Mouse (Mus musculus): Measurements from ENCODE around the gene Olfr190. TPM values are rescaled to one million over a fixed set of nuclear protein-coding genes. Genes with fewer than 3 reads are reported as not detected.
"Not testable (repeated sequence)": the region's sequence is repeated elsewhere in the genome, so short reads cannot be mapped to it uniquely, and the experiment has no call there.

The Olfr190 gene
- not detected in 2 replicates for polyA plus RNA-seq (2015; fragmentation: Nextera tagmentation; extraction: Ambion mirVana)

DNA sequence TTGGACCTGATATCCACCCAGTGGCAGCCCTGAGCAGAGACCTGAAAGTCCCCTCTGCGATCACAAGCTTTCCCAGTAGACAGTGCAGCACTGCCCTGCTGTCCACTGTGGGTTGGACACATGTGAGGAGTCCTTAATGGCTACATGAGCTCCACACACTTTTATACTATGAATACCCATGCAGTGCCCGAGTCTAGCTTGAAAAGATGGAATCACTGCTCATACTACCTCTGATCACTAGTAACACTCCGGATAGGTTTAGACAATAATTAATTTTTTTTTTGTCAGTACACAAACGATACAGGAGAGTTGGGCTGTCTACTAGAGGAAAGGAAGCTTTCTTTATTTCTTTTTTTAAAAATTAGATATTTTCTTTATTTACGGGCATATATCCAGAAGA lies at the start of gene Olfr190:
Gene Olfr190, minus strand, starts transcription at position 101 of the 400 bp plus-strand sequence.
- Histone ChIP-seq H3K4me2 (ENCODE audit: low read length) (no peak within 1 kb of the TSS), H3K9ac (replicated peaks; ENCODE audit: low read depth, low read length) (no peak within 1 kb of the TSS), H3K27ac (ENCODE audit: low read length) (no peak within 1 kb of the TSS), H3K36me3 (ENCODE audit: control insufficient read depth, insufficient read depth) (no peaks in the 10 kb centered on the region), H3K27me3 (replicated peaks; ENCODE audit: control insufficient read depth, insufficient read depth, low read length) (no peaks in the 10 kb centered on the region), H3K4me1 (replicated peaks; ENCODE audit: control insufficient read depth, insufficient read depth, low read length) (no peaks in the 10 kb centered on the region), H3K4me3 (replicated peaks; ENCODE audit: low read length) (no peak within 1 kb of the TSS), H3K9me3 (ENCODE audit: control insufficient read depth, low read length) (no peaks in the 10 kb centered on the region)
- 88% methylated on average over 5 of the region's 5 CpGs for WGBS
- ATAC-seq = no peak

DNA sequence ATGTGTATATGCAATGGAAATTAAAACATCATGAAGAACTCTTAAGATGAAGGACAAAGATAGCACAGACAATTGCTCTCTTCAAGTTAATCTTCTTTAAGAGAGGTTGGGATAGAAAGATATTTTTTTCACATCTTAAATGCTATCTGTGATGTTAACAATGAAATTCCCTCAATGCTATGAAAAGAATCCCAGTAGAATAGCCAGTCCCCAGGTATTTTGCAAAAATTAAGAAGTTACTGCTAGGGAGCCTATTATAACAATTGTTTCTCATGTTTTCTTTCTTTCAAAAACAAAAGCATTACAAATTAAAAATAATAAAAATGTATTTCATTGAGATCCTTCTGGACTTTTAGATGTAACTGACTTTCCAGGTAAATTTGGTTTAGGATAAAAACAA lies 43.2 kb upstream of the Olfr190 start, which contains the start of gene Olfr194:
Gene Olfr194, minus strand, starts transcription at position 101 of the 400 bp plus-strand sequence.
- H3K4me2 ChIP-seq (ENCODE audit: low read length) = no peak within 1 kb of the TSS
- no peak within 1 kb of the TSS for H3K4me3 ChIP-seq (replicated peaks; ENCODE audit: low read length)
- no peaks in the 10 kb centered on the region for H3K27me3 ChIP-seq (replicated peaks; ENCODE audit: control insufficient read depth, insufficient read depth, low read length)
- ATAC-seq = no peak
- no peak within 1 kb of the TSS for H3K27ac ChIP-seq (ENCODE audit: low read length)
- H3K9ac ChIP-seq (replicated peaks; ENCODE audit: low read depth, low read length) = no peak within 1 kb of the TSS
- H3K36me3 ChIP-seq (ENCODE audit: control insufficient read depth, insufficient read depth) = no peaks in the 10 kb centered on the region
- no peaks in the 10 kb centered on the region for H3K9me3 ChIP-seq (ENCODE audit: control insufficient read depth, low read length)
- H3K4me1 ChIP-seq (replicated peaks; ENCODE audit: control insufficient read depth, insufficient read depth, low read length) = no peaks in the 10 kb centered on the region

DNA sequence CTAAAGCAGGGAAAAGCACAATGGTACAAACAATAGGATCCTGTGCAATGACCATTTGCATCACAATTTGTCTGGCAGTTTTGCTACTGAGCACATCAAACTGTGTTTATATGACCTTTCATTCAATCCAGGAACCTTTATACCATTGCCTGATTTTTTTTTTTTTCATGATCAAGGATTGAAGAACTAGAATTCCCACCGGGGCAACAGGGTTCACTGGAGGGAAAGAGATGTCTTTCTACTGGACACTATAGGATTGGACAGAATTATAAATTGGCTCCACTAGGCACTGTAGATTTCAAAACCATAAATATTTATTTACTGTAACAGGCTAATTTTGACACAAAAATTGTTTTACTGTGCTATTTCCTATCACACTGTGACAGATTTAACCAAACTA lies 34.0 kb upstream of the Olfr190 start, which contains the start of gene Olfr193:
Gene Olfr193, minus strand, starts transcription at position 101 of the 400 bp plus-strand sequence.
- no peaks in the 10 kb centered on the region for H3K27me3 ChIP-seq (replicated peaks; ENCODE audit: control insufficient read depth, insufficient read depth, low read length)
- no peak within 1 kb of the TSS for H3K9ac ChIP-seq (replicated peaks; ENCODE audit: low read depth, low read length)
- H3K9me3 ChIP-seq (ENCODE audit: control insufficient read depth, low read length) = no peaks in the 10 kb centered on the region
- ATAC-seq = no peak
- no peaks in the 10 kb centered on the region for H3K4me1 ChIP-seq (replicated peaks; ENCODE audit: control insufficient read depth, insufficient read depth, low read length)
- no peak within 1 kb of the TSS for H3K27ac ChIP-seq (ENCODE audit: low read length)
- no peak within 1 kb of the TSS for H3K4me2 ChIP-seq (ENCODE audit: low read length)
- no peak within 1 kb of the TSS for H3K4me3 ChIP-seq (replicated peaks; ENCODE audit: low read length)
- H3K36me3 ChIP-seq (ENCODE audit: control insufficient read depth, insufficient read depth) = no peaks in the 10 kb centered on the region
- 77% methylated on average over 1 of the region's 1 CpGs for WGBS

DNA sequence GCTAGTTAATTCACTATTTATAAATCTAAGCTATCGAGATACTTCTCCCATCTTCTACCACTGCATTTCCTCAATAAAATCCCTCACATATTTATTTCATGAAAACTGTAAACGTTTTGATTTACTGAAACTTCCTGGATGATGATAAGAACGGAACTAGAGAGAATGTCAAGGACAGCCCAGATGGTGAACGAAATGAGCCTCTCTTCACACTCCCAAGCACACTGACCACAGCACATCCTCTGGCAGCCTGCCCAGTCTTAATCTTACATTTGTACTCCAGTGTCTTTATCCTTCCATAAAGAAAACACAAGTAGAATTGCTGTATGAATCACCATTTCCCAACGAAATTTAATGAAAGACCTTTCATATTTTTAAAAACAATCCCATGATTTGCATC lies 30.7 kb upstream of the Olfr190 start:
- not testable (repeated sequence) for ATAC-seq; H3K36me3 ChIP-seq (ENCODE audit: control insufficient read depth, insufficient read depth); H3K9me3 ChIP-seq (ENCODE audit: control insufficient read depth, low read length); H3K27me3 ChIP-seq (replicated peaks; ENCODE audit: control insufficient read depth, insufficient read depth, low read length); H3K4me3 ChIP-seq (replicated peaks; ENCODE audit: low read length); H3K4me2 ChIP-seq (ENCODE audit: low read length); H3K4me1 ChIP-seq (replicated peaks; ENCODE audit: control insufficient read depth, insufficient read depth, low read length); H3K27ac ChIP-seq (ENCODE audit: low read length); H3K9ac ChIP-seq (replicated peaks; ENCODE audit: low read depth, low read length)
- 64% methylated on average over 5 of the region's 5 CpGs for WGBS

DNA sequence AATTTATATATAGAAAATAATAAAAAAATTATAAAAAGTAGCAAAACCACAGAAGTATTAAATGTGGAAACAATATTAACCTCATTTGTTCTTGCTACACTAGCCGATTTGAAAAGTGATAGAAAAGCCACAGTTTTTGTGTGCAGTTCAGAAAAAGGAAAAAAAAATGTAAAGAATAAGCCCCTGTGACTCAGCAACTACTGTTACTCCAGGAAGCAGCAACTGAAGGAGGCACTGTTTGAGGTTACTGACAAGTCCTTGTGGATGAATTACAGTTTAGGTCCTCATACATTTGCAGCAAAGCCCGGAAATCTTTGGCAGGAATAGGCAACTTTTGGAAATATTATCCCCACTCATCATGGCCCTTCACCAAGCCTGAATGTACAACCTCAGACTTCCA lies 27.5 kb upstream of the Olfr190 start:
- ATAC-seq = no peak
- no peaks in the 10 kb centered on the region for H3K9me3 ChIP-seq (ENCODE audit: control insufficient read depth, low read length)

DNA sequence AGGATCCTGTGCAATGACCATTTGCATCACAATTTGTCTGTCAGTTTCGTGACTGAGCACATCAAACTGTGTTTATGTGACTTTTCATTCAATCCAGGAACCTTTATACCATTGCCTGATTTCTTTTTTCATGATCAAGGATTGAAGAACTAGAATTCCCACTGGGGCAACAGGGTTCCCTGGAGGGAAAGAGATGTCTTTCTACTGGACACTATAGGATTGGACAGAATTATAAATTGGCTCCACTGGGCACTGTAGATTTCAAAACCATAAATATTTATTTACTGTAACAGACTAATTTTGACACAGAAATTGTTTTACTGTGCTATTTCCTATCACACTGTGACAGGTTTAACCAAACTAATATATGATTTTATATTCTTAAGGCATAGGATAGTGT lies 11.9 kb upstream of the Olfr190 start, which contains the start of gene Olfr191:
Gene Olfr191, minus strand, starts transcription at position 101 of the 400 bp plus-strand sequence.
- H3K4me2 ChIP-seq (ENCODE audit: low read length); H3K36me3 ChIP-seq (ENCODE audit: control insufficient read depth, insufficient read depth); ATAC-seq; H3K9me3 ChIP-seq (ENCODE audit: control insufficient read depth, low read length); H3K27me3 ChIP-seq (replicated peaks; ENCODE audit: control insufficient read depth, insufficient read depth, low read length); H3K27ac ChIP-seq (ENCODE audit: low read length); H3K4me3 ChIP-seq (replicated peaks; ENCODE audit: low read length); H3K4me1 ChIP-seq (replicated peaks; ENCODE audit: control insufficient read depth, insufficient read depth, low read length); H3K9ac ChIP-seq (replicated peaks; ENCODE audit: low read depth, low read length): not testable (repeated sequence)
- 49% methylated on average over 1 of the region's 1 CpGs for WGBS

More for the DNA sequence above, 27.5 kb upstream of the Olfr190 start:
- Histone ChIP-seq H3K27me3 (replicated peaks; ENCODE audit: control insufficient read depth, insufficient read depth, low read length) (no peaks in the 10 kb centered on the region), H3K9ac (replicated peaks; ENCODE audit: low read depth, low read length) (no peak overlapping the region), H3K4me3 (replicated peaks; ENCODE audit: low read length) (no peak overlapping the region), H3K27ac (ENCODE audit: low read length) (no peak overlapping the region), H3K4me2 (ENCODE audit: low read length) (no peak overlapping the region), H3K36me3 (ENCODE audit: control insufficient read depth, insufficient read depth) (no peaks in the 10 kb centered on the region), H3K4me1 (replicated peaks; ENCODE audit: control insufficient read depth, insufficient read depth, low read length) (no peaks in the 10 kb centered on the region)
- WGBS = 89% methylated on average over 2 of the region's 2 CpGs

DNA sequence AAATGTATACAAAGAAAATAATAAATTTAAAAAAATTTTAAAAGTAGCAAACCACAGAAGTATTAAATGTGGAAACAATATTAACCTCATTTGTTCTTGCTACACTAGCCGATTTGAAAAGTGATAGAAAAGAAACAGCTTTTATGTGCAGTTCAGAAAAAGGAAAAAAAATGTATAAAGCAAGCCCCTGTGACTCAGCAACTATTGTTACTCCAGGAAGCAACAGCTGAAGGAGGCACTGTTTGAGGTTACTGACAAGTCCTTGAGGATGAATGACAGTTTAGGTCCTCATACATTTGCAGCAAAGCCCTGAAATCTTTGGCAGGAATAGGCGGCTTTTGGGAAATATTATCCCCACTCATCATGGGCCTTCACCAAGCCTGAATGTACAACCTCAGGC lies 3.3 kb upstream of the Olfr190 start:
- not testable (repeated sequence) for H3K36me3 ChIP-seq (ENCODE audit: control insufficient read depth, insufficient read depth); H3K27ac ChIP-seq (ENCODE audit: low read length); H3K4me3 ChIP-seq (replicated peaks; ENCODE audit: low read length); H3K4me2 ChIP-seq (ENCODE audit: low read length); ATAC-seq; H3K4me1 ChIP-seq (replicated peaks; ENCODE audit: control insufficient read depth, insufficient read depth, low read length); H3K9me3 ChIP-seq (ENCODE audit: control insufficient read depth, low read length); H3K27me3 ChIP-seq (replicated peaks; ENCODE audit: control insufficient read depth, insufficient read depth, low read length); H3K9ac ChIP-seq (replicated peaks; ENCODE audit: low read depth, low read length)
- WGBS = 90% methylated on average over 2 of the region's 2 CpGs

DNA sequence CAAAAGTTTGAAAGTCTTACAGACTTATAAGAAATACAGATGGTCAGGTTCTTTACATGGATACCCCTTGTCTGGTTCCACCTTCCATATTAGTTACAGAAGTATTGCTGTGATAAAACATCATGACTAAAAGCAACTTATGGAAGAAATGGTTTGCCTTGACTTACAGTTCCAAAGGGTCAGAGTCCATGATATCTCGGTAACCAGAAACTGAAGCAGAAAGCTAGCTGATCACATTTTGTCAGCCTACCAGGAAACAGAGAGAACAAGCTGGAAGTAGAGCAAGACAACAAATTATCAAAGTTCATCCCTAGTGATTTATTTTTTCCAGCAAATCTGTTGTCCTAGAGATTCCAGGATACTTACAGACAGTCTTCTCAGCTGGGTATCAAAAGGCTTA lies 4.3 kb downstream of the Olfr190 start:
- no peak overlapping the region for H3K9ac ChIP-seq (replicated peaks; ENCODE audit: low read depth, low read length)
- H3K4me2 ChIP-seq (ENCODE audit: low read length) = no peak overlapping the region
- WGBS = 88% methylated on average over 1 of the region's 1 CpGs
- H3K27ac ChIP-seq (ENCODE audit: low read length) = no peak overlapping the region
- H3K27me3 ChIP-seq (replicated peaks; ENCODE audit: control insufficient read depth, insufficient read depth, low read length) = no peaks in the 10 kb centered on the region
- H3K4me3 ChIP-seq (replicated peaks; ENCODE audit: low read length) = no peak overlapping the region
- ATAC-seq = no peak
- no peaks in the 10 kb centered on the region for H3K9me3 ChIP-seq (ENCODE audit: control insufficient read depth, low read length)
- no peaks in the 10 kb centered on the region for H3K36me3 ChIP-seq (ENCODE audit: control insufficient read depth, insufficient read depth)
- H3K4me1 ChIP-seq (replicated peaks; ENCODE audit: control insufficient read depth, insufficient read depth, low read length) = no peaks in the 10 kb centered on the region

DNA sequence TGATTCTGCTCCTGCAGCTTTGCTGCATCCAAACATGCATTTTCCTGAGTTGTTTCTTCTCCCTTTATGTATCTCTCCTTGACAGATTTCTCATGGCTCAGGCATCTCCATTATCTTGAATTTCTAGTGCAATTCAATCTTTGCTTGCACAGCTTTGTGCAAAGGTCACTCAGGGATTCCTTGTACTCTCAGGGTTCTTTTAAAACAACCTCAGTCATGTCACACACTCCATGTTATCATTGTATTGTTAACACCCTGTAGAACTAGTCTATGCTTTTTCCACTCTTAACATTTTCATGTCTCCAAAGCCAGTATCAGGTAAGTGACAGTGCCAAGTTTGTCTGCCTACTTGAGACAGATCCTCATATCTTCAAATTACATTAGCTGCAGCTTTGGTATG lies 6.0 kb downstream of the Olfr190 start:
- Histone ChIP-seq H3K36me3 (ENCODE audit: control insufficient read depth, insufficient read depth) (no peaks in the 10 kb centered on the region), H3K4me3 (replicated peaks; ENCODE audit: low read length) (no peak overlapping the region), H3K4me2 (ENCODE audit: low read length) (no peak overlapping the region), H3K27me3 (replicated peaks; ENCODE audit: control insufficient read depth, insufficient read depth, low read length) (no peaks in the 10 kb centered on the region), H3K9me3 (ENCODE audit: control insufficient read depth, low read length) (no peaks in the 10 kb centered on the region), H3K27ac (ENCODE audit: low read length) (no peak overlapping the region), H3K4me1 (replicated peaks; ENCODE audit: control insufficient read depth, insufficient read depth, low read length) (no peaks in the 10 kb centered on the region), H3K9ac (replicated peaks; ENCODE audit: low read depth, low read length) (no peak overlapping the region)
- no peak for ATAC-seq

DNA sequence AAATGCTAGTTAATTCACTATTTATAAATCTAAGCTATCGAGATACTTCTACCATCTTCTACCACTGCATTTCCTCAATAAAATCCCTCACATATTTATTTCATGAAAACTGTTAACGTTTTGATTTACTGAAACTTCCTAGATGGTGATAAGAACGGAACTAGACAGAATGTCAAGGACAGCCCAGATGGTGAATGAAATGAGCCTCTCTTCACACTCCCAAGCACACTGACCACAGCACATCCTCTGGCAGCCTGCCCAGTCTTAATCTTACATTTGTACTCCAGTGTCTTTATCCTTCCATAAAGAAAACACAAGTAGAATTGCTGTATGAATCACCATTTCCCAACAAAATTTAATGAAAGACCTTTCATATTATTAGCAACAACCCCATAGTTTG lies 15.4 kb downstream of the Olfr190 start:
- H3K4me3 ChIP-seq (replicated peaks; ENCODE audit: low read length); H3K27me3 ChIP-seq (replicated peaks; ENCODE audit: control insufficient read depth, insufficient read depth, low read length); H3K36me3 ChIP-seq (ENCODE audit: control insufficient read depth, insufficient read depth); H3K4me2 ChIP-seq (ENCODE audit: low read length); H3K27ac ChIP-seq (ENCODE audit: low read length); ATAC-seq; H3K9ac ChIP-seq (replicated peaks; ENCODE audit: low read depth, low read length); H3K9me3 ChIP-seq (ENCODE audit: control insufficient read depth, low read length); H3K4me1 ChIP-seq (replicated peaks; ENCODE audit: control insufficient read depth, insufficient read depth, low read length): not testable (repeated sequence)
- WGBS = 83% methylated on average over 3 of the region's 3 CpGs
